Mouse (Mus musculus) stomach, embryonic 14.5 days (tissue): ENCODE measurements around the gene Epha4. TPM values are rescaled to one million over a fixed set of nuclear protein-coding genes. Genes with fewer than 3 reads are reported as not detected.

Source experiments
- ATAC-seq: fragments of 200-750 bp; cut with Nextera tagmentation; 2 replicates; pipeline ENCODE4 v1.8.0; 2017; ENCODE audit warnings: low read depth, moderate TSS enrichment; ENCODE audit not compliant: insufficient number of reproducible peaks, insufficient read depth, low FRiP score
- H3K27ac ChIP-seq: fragments of 300-500 bp; sonication (generic); 2 replicates; pipeline ENCODE4 v1.5.1; 2014; ENCODE audit warnings: mild to moderate bottlenecking, low read length, moderate library complexity, mixed read lengths
- H3K27me3 ChIP-seq: fragments of 300-500 bp; sonication (generic); 2 replicates; pipeline ENCODE4 v1.6.1; 2014; ENCODE audit warnings: low read length, control low read depth, mixed read lengths; ENCODE audit not compliant: control insufficient read depth, insufficient read depth
- H3K36me3 ChIP-seq: fragments of 300-500 bp; sonication (generic); 2 replicates; pipeline ENCODE4 v1.6.1; 2014; ENCODE audit warnings: mild to moderate bottlenecking, control low read depth, low read length, moderate library complexity, mixed read lengths; ENCODE audit not compliant: control insufficient read depth, insufficient read depth
- H3K4me1 ChIP-seq: fragments of 300-500 bp; sonication (generic); 2 replicates; pipeline ENCODE4 v1.6.1; 2014; ENCODE audit warnings: low read length, control low read depth, mixed read lengths; ENCODE audit not compliant: control insufficient read depth, insufficient read depth
- H3K4me2 ChIP-seq: fragments of 300-500 bp; sonication (generic); replicated peaks from 2 replicates; pipeline ENCODE4 v1.6.1; 2014; ENCODE audit warnings: low read depth, low read length, control low read depth
- H3K4me3 ChIP-seq: fragments of 300-500 bp; sonication (generic); 2 replicates; pipeline ENCODE4 v1.5.1; 2014; ENCODE audit warnings: low read depth, low read length, control low read depth
- H3K9ac ChIP-seq: fragments of 300-500 bp; sonication (generic); replicated peaks from 2 replicates; pipeline ENCODE4 v1.6.1; 2014; ENCODE audit warnings: low read depth, mild to moderate bottlenecking, control low read depth, low read length, moderate library complexity, mixed read lengths
- H3K9me3 ChIP-seq: fragments of 300-500 bp; sonication (generic); 2 replicates; pipeline ENCODE4 v1.6.1; 2016; ENCODE audit warnings: low read depth, low read length, control low read depth; ENCODE audit not compliant: control insufficient read depth
- whole genome bisulfite sequencing: fragments of 180-500 bp; shearing (Covaris S2); extraction: QIAGEN DNeasy Blood & Tissue Kit; methylation state at CpG from one replicate; pipeline ENCODE4 v1.1.7; 2014; 5-methylcytosine and 5-hydroxymethylcytosine counted together
- polyA plus RNA-seq: library from polyadenylated mRNA; unstranded; fragments of >200 nt; fragmentation: Nextera tagmentation; extraction: Ambion mirVana; gene quantifications from 2 replicates; pipeline ENCODE4 v1.2.1, GENCODE M21; 2014

Gene Epha4
- polyA plus RNA-seq, 1 experiment from 2014 or later: 18.2 TPM

GRCm38 (mm10) chr1:77450201-77450600 is 64.7 kb downstream of the Epha4 start:
- 44% methylated on average over 3 of the region's 3 CpGs for WGBS
- Histone ChIP-seq H3K9ac (no peak overlapping the region), H3K4me3 (no peak overlapping the region), H3K9me3 (no peaks in the 10 kb centered on the region), H3K27me3 (no peaks in the 10 kb centered on the region), H3K27ac (no peak overlapping the region), H3K4me1 (no peaks in the 10 kb centered on the region), H3K36me3 (no peaks in the 10 kb centered on the region), H3K4me2 (no peak overlapping the region)
- no peak for ATAC-seq

GRCm38 (mm10) chr1:77447061-77447614 is 67.8 kb downstream of the Epha4 start:
- no peaks in the 10 kb centered on the region for H3K4me1 ChIP-seq
- H3K4me3 ChIP-seq: no peak overlapping the region
- no peaks in the 10 kb centered on the region for H3K27me3 ChIP-seq
- H3K9ac ChIP-seq: no peak overlapping the region
- H3K36me3 ChIP-seq: peaks cover 3% of the 10 kb centered on the region; the same call in 1 of the 2 replicates
- no peak overlapping the region for H3K4me2 ChIP-seq
- no peak overlapping the region for H3K27ac ChIP-seq
- no peaks in the 10 kb centered on the region for H3K9me3 ChIP-seq
- no peak for ATAC-seq
- 90% methylated on average over 1 of the region's 1 CpGs for WGBS

DNA sequence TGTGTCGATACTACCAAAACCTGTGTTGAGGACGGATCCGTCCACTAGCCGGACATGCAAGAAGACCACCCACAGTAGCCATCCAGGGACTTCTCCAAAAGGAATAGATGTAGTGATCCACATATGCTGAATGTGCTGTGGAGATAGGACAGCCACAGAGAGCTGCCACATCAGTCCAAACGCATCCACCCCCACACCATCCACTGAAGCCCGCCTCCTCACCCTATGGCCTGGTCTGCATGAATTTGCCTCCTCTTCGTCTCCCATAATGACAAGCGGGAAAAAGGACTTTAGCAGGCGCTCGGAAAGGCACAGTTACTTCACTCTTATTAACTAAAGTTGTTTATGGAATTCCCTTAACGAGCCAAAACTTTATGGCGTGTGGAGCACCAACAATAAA is 68.5 kb downstream of the Epha4 start:
- 69% methylated on average over 12 of the region's 12 CpGs for WGBS
- Histone ChIP-seq H3K9ac (no peak overlapping the region), H3K27ac (no peak overlapping the region), H3K4me2 (no peak overlapping the region), H3K4me1 (0 out of 2 replicates have a peak, but pooled peaks cover 3% of the 10 kb centered on the region), H3K9me3 (no peaks in the 10 kb centered on the region), H3K27me3 (no peaks in the 10 kb centered on the region), H3K4me3 (no peak overlapping the region), H3K36me3 (peaks cover 3% of the 10 kb centered on the region; the same call in 1 of the 2 replicates)
- no peak for ATAC-seq

- Histone ChIP-seq H3K9ac (no peak overlapping the region), H3K4me2 (no peak overlapping the region), H3K27me3 (no peaks in the 10 kb centered on the region), H3K36me3 (peaks cover 3% of the 10 kb centered on the region; the same call in 1 of the 2 replicates), H3K4me3 (no peak overlapping the region), H3K9me3 (no peaks in the 10 kb centered on the region), H3K4me1 (0 out of 2 replicates have a peak, but pooled peaks cover 3% of the 10 kb centered on the region), H3K27ac (no peak overlapping the region)
- 84% methylated on average over 9 of the region's 9 CpGs for WGBS
- no peak for ATAC-seq
Measured at GRCm38 (mm10) chr1:77444648-77445047, 70.2 kb downstream of the Epha4 start.

GRCm38 (mm10) chr1:77441987-77442386 is 72.9 kb downstream of the Epha4 start:
- Histone ChIP-seq H3K4me1 (0 out of 2 replicates have a peak, but pooled peaks cover 3% of the 10 kb centered on the region), H3K27me3 (no peaks in the 10 kb centered on the region), H3K27ac (no peak overlapping the region), H3K9me3 (no peaks in the 10 kb centered on the region), H3K36me3 (peaks cover 3% of the 10 kb centered on the region; the same call in 1 of the 2 replicates), H3K9ac (no peak overlapping the region), H3K4me2 (no peak overlapping the region), H3K4me3 (no peak overlapping the region)
- 16% methylated on average over 4 of the region's 4 CpGs for WGBS
- ATAC-seq: no peak

DNA sequence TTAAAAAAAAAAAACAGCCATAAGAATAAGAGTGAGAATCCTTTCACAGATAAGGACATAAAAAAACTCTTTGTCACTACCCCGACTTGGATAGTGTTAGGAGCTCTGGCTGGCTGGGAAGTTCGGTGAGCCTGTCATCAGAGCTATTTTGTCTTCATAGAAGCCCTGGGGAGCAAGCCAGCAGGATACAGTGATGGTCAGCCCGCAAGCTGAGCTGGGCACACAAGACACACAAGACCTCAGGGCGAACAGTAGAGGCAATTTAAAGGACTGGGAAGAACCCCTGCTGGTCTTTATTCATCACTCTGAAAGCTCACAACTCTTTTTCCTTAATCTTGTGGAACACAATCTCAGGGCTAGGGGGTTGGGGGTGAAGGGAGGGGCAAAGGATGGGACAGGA is 73.5 kb downstream of the Epha4 start:
- H3K4me2 ChIP-seq: no peak overlapping the region
- no peak overlapping the region for H3K27ac ChIP-seq
- WGBS: 51% methylated on average over 4 of the region's 4 CpGs
- no peak overlapping the region for H3K9ac ChIP-seq
- no peak for ATAC-seq
- no peak overlapping the region for H3K4me3 ChIP-seq
- H3K27me3 ChIP-seq: no peaks in the 10 kb centered on the region
- H3K9me3 ChIP-seq: no peaks in the 10 kb centered on the region
- peaks cover 3% of the 10 kb centered on the region; the same call in 1 of the 2 replicates for H3K36me3 ChIP-seq
- 0 out of 2 replicates have a peak, but pooled peaks cover 3% of the 10 kb centered on the region for H3K4me1 ChIP-seq

- 0 out of 2 replicates have a peak, but pooled peaks cover 3% of the 10 kb centered on the region for H3K4me1 ChIP-seq
- H3K36me3 ChIP-seq: peaks cover 3% of the 10 kb centered on the region; the same call in 1 of the 2 replicates
- no peak for ATAC-seq
- H3K9ac ChIP-seq: no peak overlapping the region
- WGBS: 45% methylated on average over 10 of the region's 10 CpGs
- H3K4me3 ChIP-seq: no peak overlapping the region
- no peaks in the 10 kb centered on the region for H3K27me3 ChIP-seq
- no peaks in the 10 kb centered on the region for H3K9me3 ChIP-seq
- no peak overlapping the region for H3K4me2 ChIP-seq
- no peak overlapping the region for H3K27ac ChIP-seq
Measured at GRCm38 (mm10) chr1:77440512-77440911, 74.4 kb downstream of the Epha4 start.

GRCm38 (mm10) chr1:77439383-77440074 is 75.4 kb downstream of the Epha4 start:
- Histone ChIP-seq H3K9ac (no peak overlapping the region), H3K4me2 (no peak overlapping the region), H3K36me3 (peaks cover 3% of the 10 kb centered on the region; the same call in 1 of the 2 replicates), H3K4me3 (no peak overlapping the region), H3K27me3 (no peaks in the 10 kb centered on the region), H3K27ac (no peak overlapping the region), H3K4me1 (peaks cover 7% of the 10 kb centered on the region; the same call in 1 of the 2 replicates), H3K9me3 (no peaks in the 10 kb centered on the region)
- ATAC-seq: no peak
- WGBS: 93% methylated on average over 3 of the region's 3 CpGs
